Mouse (Mus musculus): Measurements from ENCODE around the gene Gpn2.

Gene Gpn2

GRCm38 (mm10) chr4:133584059-133584951 is at the start of gene Gpn2:
Gpn2 (plus strand) TSS chr4:133584362.
- DNase-seq (ENCODE audit: low read depth, low spot score) = peak; percentile 91

- DNase-seq (ENCODE audit: low read depth, low spot score) = no peak
Measured at GRCm38 (mm10) chr4:133536081-133536480, 48.1 kb upstream of the Gpn2 start.

GRCm38 (mm10) chr4:133536652-133537051 is 47.5 kb upstream of the Gpn2 start:
- no peak for DNase-seq (ENCODE audit: low read depth, low spot score)

- peak; percentile 96 for DNase-seq (ENCODE audit: low read depth, low spot score)
Measured at GRCm38 (mm10) chr4:133545272-133546231, 38.6 kb upstream of the Gpn2 start, which contains the start of gene Nudc. Nudc (minus strand) TSS chr4:133545996.

- no peak for DNase-seq (ENCODE audit: low read depth, low spot score)
Measured at GRCm38 (mm10) chr4:133552029-133552428, 32.1 kb upstream of the Gpn2 start.

- no peak for DNase-seq (ENCODE audit: low read depth, low spot score)
Measured at GRCm38 (mm10) chr4:133552768-133553447, 31.3 kb upstream of the Gpn2 start, which contains the start of gene Nr0b2. Nr0b2 (plus strand) TSS chr4:133553376.

- DNase-seq (ENCODE audit: low read depth, low spot score) = no peak
Measured at GRCm38 (mm10) chr4:133553448-133554330, 30.5 kb upstream of the Gpn2 start.

- no peak for DNase-seq (ENCODE audit: low read depth, low spot score)
Measured at GRCm38 (mm10) chr4:133557041-133557717, 27.0 kb upstream of the Gpn2 start.

- DNase-seq (ENCODE audit: low read depth, low spot score) = no peak
Measured at GRCm38 (mm10) chr4:133559846-133560245, 24.3 kb upstream of the Gpn2 start.

GRCm38 (mm10) chr4:133561622-133562021 is 22.5 kb upstream of the Gpn2 start:
- no peak for DNase-seq (ENCODE audit: low read depth, low spot score)

GRCm38 (mm10) chr4:133563123-133563571 is 21.0 kb upstream of the Gpn2 start:
- DNase-seq (ENCODE audit: low read depth, low spot score) = no peak

- DNase-seq (ENCODE audit: low read depth, low spot score) = no peak
Measured at GRCm38 (mm10) chr4:133567251-133567650, 16.9 kb upstream of the Gpn2 start.

GRCm38 (mm10) chr4:133569291-133570065 is 14.7 kb upstream of the Gpn2 start:
- no peak for DNase-seq (ENCODE audit: low read depth, low spot score)

- peak; percentile 65 for DNase-seq (ENCODE audit: low read depth, low spot score)
Measured at GRCm38 (mm10) chr4:133570066-133570466, 14.1 kb upstream of the Gpn2 start.

GRCm38 (mm10) chr4:133574070-133574842 is 9.9 kb upstream of the Gpn2 start, which contains the start of gene Gpatch3:
Gpatch3 (plus strand) TSS chr4:133574745.
- DNase-seq (ENCODE audit: low read depth, low spot score) = peak; percentile 92

- no peak for DNase-seq (ENCODE audit: low read depth, low spot score)
Measured at GRCm38 (mm10) chr4:133574843-133575202, 9.3 kb upstream of the Gpn2 start.

- no peak for DNase-seq (ENCODE audit: low read depth, low spot score)
Measured at GRCm38 (mm10) chr4:133577983-133578382, 6.2 kb upstream of the Gpn2 start.

- no peak for DNase-seq (ENCODE audit: low read depth, low spot score)
Measured at GRCm38 (mm10) chr4:133583690-133584058, 488 bp upstream of the Gpn2 start.

Data from A20 (cell line).